Mouse (Mus musculus): ENCODE results near the gene Nsun2. TPM values are rescaled to one million over a fixed set of nuclear protein-coding genes. Genes with fewer than 3 reads are reported as not detected.

Gene Nsun2
- polyA plus RNA-seq, 2 experiments: 58.7 to 88.8 TPM

- no peaks in the 10 kb centered on the region for H3K36me3 ChIP-seq (replicated peaks; ENCODE audit: control insufficient read depth, insufficient read depth, low read depth)
- no peaks in the 10 kb centered on the region for H3K4me1 ChIP-seq (replicated peaks; ENCODE audit: control insufficient read depth in 2 of 2, insufficient read depth in 2 of 2, low read length in 1 of 2)
- DNase-seq (ENCODE audit: low read depth in 3 of 3, low spot score in 3 of 3): no peak
- no peak for ATAC-seq (ENCODE audit: insufficient read depth)
- H3K9me3 ChIP-seq (ENCODE audit: control insufficient read depth, low read length): no peaks in the 10 kb centered on the region
- no peak overlapping the region for H3K9ac ChIP-seq (replicated peaks)
- H3K4me2 ChIP-seq (ENCODE audit: low read depth): no peak overlapping the region
- H3K4me3 ChIP-seq (ENCODE audit: insufficient read depth in 1 of 2, low read depth in 2 of 2, low read length in 2 of 2): no peak overlapping the region
- H3K27ac ChIP-seq: no peak overlapping the region
- 76% methylated on average over 8 of the region's 8 CpGs for WGBS (ENCODE audit: insufficient replicate concordance)
- no peaks in the 10 kb centered on the region for H3K27me3 ChIP-seq (ENCODE audit: control insufficient read depth, insufficient read depth, low read length)
- TF ChIP-seq EP300 (IDR thresholded peaks at IDR 0.05; ENCODE audit: low read depth): no peak
- no peak for TF ChIP-seq CTCF (IDR thresholded peaks at IDR 0.05; ENCODE audit: low read depth)
Measured at GRCm38 (mm10) chr13:69592226-69592625, 58.7 kb downstream of the Nsun2 start.

- H3K27me3 ChIP-seq (ENCODE audit: control insufficient read depth, insufficient read depth, low read length): no peaks in the 10 kb centered on the region
- TF ChIP-seq EP300 (IDR thresholded peaks at IDR 0.05; ENCODE audit: low read depth) (no peak), CTCF (IDR thresholded peaks at IDR 0.05; ENCODE audit: low read depth) (no peak)
- DNase-seq (ENCODE audit: low read depth in 3 of 3, low spot score in 3 of 3) (no peak), ATAC-seq (ENCODE audit: insufficient read depth) (no peak)
- no peaks in the 10 kb centered on the region for H3K4me1 ChIP-seq (replicated peaks; ENCODE audit: control insufficient read depth in 2 of 2, insufficient read depth in 2 of 2, low read length in 1 of 2)
- WGBS (ENCODE audit: insufficient replicate concordance): 61% methylated on average over 8 of the region's 8 CpGs
- no peak overlapping the region for H3K4me3 ChIP-seq (ENCODE audit: insufficient read depth in 1 of 2, low read depth in 2 of 2, low read length in 2 of 2)
- H3K9me3 ChIP-seq (ENCODE audit: control insufficient read depth, low read length): no peaks in the 10 kb centered on the region
- no peak overlapping the region for H3K4me2 ChIP-seq (ENCODE audit: low read depth)
- H3K36me3 ChIP-seq (replicated peaks; ENCODE audit: control insufficient read depth, insufficient read depth, low read depth): no peaks in the 10 kb centered on the region
- H3K9ac ChIP-seq (replicated peaks): no peak overlapping the region
- H3K27ac ChIP-seq: no peak overlapping the region
Measured at GRCm38 (mm10) chr13:69593453-69593852, 59.9 kb downstream of the Nsun2 start.

GRCm38 (mm10) chr13:69594577-69595256, 61.2 kb downstream of the Nsun2 start:
- ATAC-seq (ENCODE audit: insufficient read depth) (no peak), DNase-seq (ENCODE audit: low read depth in 3 of 3, low spot score in 3 of 3) (no peak)
- Histone ChIP-seq H3K36me3 (replicated peaks; ENCODE audit: control insufficient read depth, insufficient read depth, low read depth) (no peaks in the 10 kb centered on the region), H3K9ac (replicated peaks) (no peak overlapping the region), H3K9me3 (ENCODE audit: control insufficient read depth, low read length) (no peaks in the 10 kb centered on the region), H3K27ac (no peak overlapping the region), H3K27me3 (ENCODE audit: control insufficient read depth, insufficient read depth, low read length) (no peaks in the 10 kb centered on the region), H3K4me2 (ENCODE audit: low read depth) (no peak overlapping the region), H3K4me1 (replicated peaks; ENCODE audit: control insufficient read depth in 2 of 2, insufficient read depth in 2 of 2, low read length in 1 of 2) (no peaks in the 10 kb centered on the region), H3K4me3 (ENCODE audit: insufficient read depth in 1 of 2, low read depth in 2 of 2, low read length in 2 of 2) (no peak overlapping the region)
- TF ChIP-seq EP300 (IDR thresholded peaks at IDR 0.05; ENCODE audit: low read depth): no peak
- TF ChIP-seq CTCF (IDR thresholded peaks at IDR 0.05; ENCODE audit: low read depth): no peak
- WGBS (ENCODE audit: insufficient replicate concordance): 48% methylated on average over 7 of the region's 7 CpGs

GRCm38 (mm10) chr13:69595911-69596310, 62.4 kb downstream of the Nsun2 start:
- no peaks in the 10 kb centered on the region for H3K9me3 ChIP-seq (ENCODE audit: control insufficient read depth, low read length)

GRCm38 (mm10) chr13:69596515-69596914, 63.0 kb downstream of the Nsun2 start:
- H3K9me3 ChIP-seq (ENCODE audit: control insufficient read depth, low read length): no peaks in the 10 kb centered on the region
- H3K27me3 ChIP-seq (ENCODE audit: control insufficient read depth, insufficient read depth, low read length): no peaks in the 10 kb centered on the region
- 87% methylated on average over 2 of the region's 2 CpGs for WGBS (ENCODE audit: insufficient replicate concordance)
- no peaks in the 10 kb centered on the region for H3K36me3 ChIP-seq (replicated peaks; ENCODE audit: control insufficient read depth, insufficient read depth, low read depth)
- H3K4me3 ChIP-seq (ENCODE audit: insufficient read depth in 1 of 2, low read depth in 2 of 2, low read length in 2 of 2): no peak overlapping the region
- DNase-seq (ENCODE audit: low read depth in 3 of 3, low spot score in 3 of 3): no peak
- no peak for ATAC-seq (ENCODE audit: insufficient read depth)
- H3K4me1 ChIP-seq (replicated peaks; ENCODE audit: control insufficient read depth in 2 of 2, insufficient read depth in 2 of 2, low read length in 1 of 2): no peaks in the 10 kb centered on the region
- no peak overlapping the region for H3K27ac ChIP-seq
- H3K9ac ChIP-seq (replicated peaks): no peak overlapping the region
- TF ChIP-seq CTCF (IDR thresholded peaks at IDR 0.05; ENCODE audit: low read depth) (no peak), EP300 (IDR thresholded peaks at IDR 0.05; ENCODE audit: low read depth) (no peak)
- no peak overlapping the region for H3K4me2 ChIP-seq (ENCODE audit: low read depth)

More at GRCm38 (mm10) chr13:69595911-69596310, 62.4 kb downstream of the Nsun2 start:
- no peaks in the 10 kb centered on the region for H3K27me3 ChIP-seq (ENCODE audit: control insufficient read depth, insufficient read depth, low read length)
- no peak for DNase-seq (ENCODE audit: low read depth in 3 of 3, low spot score in 3 of 3)
- WGBS (ENCODE audit: insufficient replicate concordance): 77% methylated on average over 6 of the region's 6 CpGs
- no peaks in the 10 kb centered on the region for H3K36me3 ChIP-seq (replicated peaks; ENCODE audit: control insufficient read depth, insufficient read depth, low read depth)
- no peak for ATAC-seq (ENCODE audit: insufficient read depth)
- H3K4me1 ChIP-seq (replicated peaks; ENCODE audit: control insufficient read depth in 2 of 2, insufficient read depth in 2 of 2, low read length in 1 of 2): no peaks in the 10 kb centered on the region
- H3K9ac ChIP-seq (replicated peaks): no peak overlapping the region
- H3K4me2 ChIP-seq (ENCODE audit: low read depth): no peak overlapping the region
- H3K4me3 ChIP-seq (ENCODE audit: insufficient read depth in 1 of 2, low read depth in 2 of 2, low read length in 2 of 2): no peak overlapping the region
- no peak overlapping the region for H3K27ac ChIP-seq
- TF ChIP-seq CTCF (IDR thresholded peaks at IDR 0.05; ENCODE audit: low read depth) (no peak), EP300 (IDR thresholded peaks at IDR 0.05; ENCODE audit: low read depth) (no peak)
